Mouse (Mus musculus) embryonic facial prominence, embryonic 10.5 days (tissue): ENCODE data around the gene Nsl1. TPM values are rescaled to one million over a fixed set of nuclear protein-coding genes. Genes with fewer than 3 reads are reported as not detected.

Source experiments
- DNase-seq: peaks from one replicate; pipeline ENCODE4 v3.0.0-alpha.2; 2017; ENCODE audit warnings: low spot score
- H3K27ac ChIP-seq: fragments of 300-500 bp; sonication (generic); replicated peaks from 2 replicates; pipeline ENCODE4 v1.5.1; 2016; ENCODE audit warnings: mild to moderate bottlenecking
- H3K27me3 ChIP-seq: fragments of 300-500 bp; sonication (generic); replicated peaks from 2 replicates; pipeline ENCODE4 v1.6.1; 2016; ENCODE audit warnings: low read depth, mild to moderate bottlenecking; ENCODE audit not compliant: poor library complexity, severe bottlenecking
- H3K36me3 ChIP-seq: fragments of 300-500 bp; sonication (generic); replicated peaks from 2 replicates; pipeline ENCODE4 v1.6.1; 2016; ENCODE audit warnings: mild to moderate bottlenecking, moderate library complexity
- H3K4me1 ChIP-seq: fragments of 300-500 bp; sonication (generic); 2 replicates; pipeline ENCODE4 v1.6.1; 2016
- H3K4me3 ChIP-seq: fragments of 300-500 bp; sonication (generic); 2 replicates; pipeline ENCODE4 v1.5.1; 2016; ENCODE audit warnings: mild to moderate bottlenecking, moderate library complexity
- H3K9me3 ChIP-seq: fragments of 300-500 bp; sonication (generic); 2 replicates; pipeline ENCODE4 v1.6.1; 2016; ENCODE audit warnings: mild to moderate bottlenecking
- WGBS: fragments of 180-500 bp; shearing (Covaris S2); methylation state at CpG from one replicate; pipeline ENCODE4 v1.1.7; 2016; 5-methylcytosine and 5-hydroxymethylcytosine counted together
- polyA plus RNA-seq: library from polyadenylated mRNA; unstranded; fragments of >200 nt; fragmentation: Nextera tagmentation; extraction: Ambion mirVana; gene quantifications from 2 replicates; pipeline ENCODE4 v1.2.1, GENCODE M21; 2016

Gene Nsl1
- polyA plus RNA-seq, 1 experiment from 2014 or later: 35.4 TPM

DNA sequence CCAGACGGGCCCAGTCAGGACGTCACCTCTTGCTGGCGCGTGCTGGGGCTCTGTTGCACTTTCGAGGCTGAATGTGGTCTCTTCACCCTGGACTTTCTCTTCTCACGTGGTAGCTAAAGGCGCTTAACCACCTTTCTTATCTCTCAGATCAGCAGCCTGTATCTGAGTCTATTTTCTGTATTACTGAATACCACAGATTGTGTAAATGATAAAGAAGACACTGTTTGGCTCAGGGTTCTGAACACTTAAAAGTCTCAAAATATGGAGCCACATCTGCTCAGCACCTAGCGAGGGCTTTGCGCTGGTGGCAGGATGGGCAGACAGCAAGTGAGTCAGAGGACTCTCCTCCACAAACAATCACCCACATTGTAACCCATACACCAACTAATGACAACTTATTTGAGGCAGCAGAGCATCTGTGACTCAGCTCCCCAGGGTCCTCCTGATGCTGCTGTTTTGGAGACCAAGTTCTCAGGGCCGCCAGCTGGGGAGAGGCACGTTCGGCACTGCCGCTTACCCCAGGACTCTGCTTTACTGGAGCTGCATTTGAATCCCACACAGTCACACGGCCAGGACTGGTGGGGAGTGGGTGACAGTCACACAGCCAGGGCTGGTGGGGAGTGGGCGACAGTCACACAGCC is 40.0 kb downstream of the Nsl1 start:
- 80% methylated on average over 15 of the region's 15 CpGs for WGBS
- no peak for DNase-seq
- Histone ChIP-seq H3K9me3 (no peaks in the 10 kb centered on the region; the same call in 1 of the 2 replicates), H3K27ac (no peak overlapping the region), H3K4me1 (peaks cover 19% of the 10 kb centered on the region), H3K36me3 (no peaks in the 10 kb centered on the region), H3K27me3 (peaks cover 29% of the 10 kb centered on the region), H3K4me3 (no peak overlapping the region)

DNA sequence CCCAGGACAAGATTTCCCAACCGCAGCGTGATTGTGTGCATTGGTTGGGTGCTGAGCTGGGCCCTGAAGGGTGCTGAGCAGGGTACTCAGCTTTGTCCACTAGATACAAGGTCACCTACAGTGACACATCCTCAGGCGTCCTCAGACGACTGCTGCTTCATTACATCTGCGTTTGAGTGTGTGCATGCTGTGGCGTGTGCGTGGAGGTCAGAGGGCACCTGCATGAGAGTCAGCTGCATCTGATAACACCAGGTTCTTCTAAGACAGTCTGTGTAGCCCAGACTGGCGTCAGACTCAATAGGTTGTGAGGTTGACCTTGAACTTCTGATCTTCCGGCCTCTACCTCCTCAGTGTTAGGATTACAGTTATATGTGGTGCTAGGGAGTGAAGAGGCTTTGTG is 42.4 kb downstream of the Nsl1 start:
- WGBS: 79% methylated on average over 9 of the region's 9 CpGs
- no peak for DNase-seq
- no peak overlapping the region for H3K27ac ChIP-seq
- H3K36me3 ChIP-seq: no peaks in the 10 kb centered on the region; the same call in 1 of the 2 replicates
- H3K4me1 ChIP-seq: peaks cover 3% of the 10 kb centered on the region
- peaks cover 11% of the 10 kb centered on the region for H3K27me3 ChIP-seq
- no peak overlapping the region for H3K4me3 ChIP-seq
- no peaks in the 10 kb centered on the region; the same call in 1 of the 2 replicates for H3K9me3 ChIP-seq

DNA sequence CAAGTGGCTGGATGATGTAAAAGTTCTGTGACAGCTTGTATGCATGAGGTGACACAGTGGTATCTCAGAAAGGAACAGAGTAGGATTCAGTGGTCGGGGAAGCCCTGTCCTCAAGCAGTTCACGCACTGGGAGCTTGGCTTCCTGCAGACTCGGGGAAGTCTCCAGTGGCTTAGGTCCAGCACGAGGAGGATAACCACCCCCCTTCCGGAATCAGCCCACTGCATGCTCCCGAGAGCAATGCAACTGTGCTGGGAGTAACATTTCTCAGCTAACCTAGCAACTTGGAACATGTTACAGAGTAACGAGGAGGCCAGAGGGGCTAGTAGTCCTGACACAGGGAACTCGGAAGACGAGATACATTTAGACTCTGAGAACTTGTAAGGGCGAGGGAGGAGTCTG is 44.5 kb downstream of the Nsl1 start:
- Histone ChIP-seq H3K9me3 (no peaks in the 10 kb centered on the region), H3K27ac (no peak overlapping the region), H3K4me3 (no peak overlapping the region), H3K4me1 (peaks cover 22% of the 10 kb centered on the region), H3K36me3 (no peaks in the 10 kb centered on the region; the same call in 1 of the 2 replicates), H3K27me3 (peaks cover 4% of the 10 kb centered on the region; the same call in 1 of the 2 replicates)
- WGBS: 77% methylated on average over 10 of the region's 10 CpGs
- no peak for DNase-seq

DNA sequence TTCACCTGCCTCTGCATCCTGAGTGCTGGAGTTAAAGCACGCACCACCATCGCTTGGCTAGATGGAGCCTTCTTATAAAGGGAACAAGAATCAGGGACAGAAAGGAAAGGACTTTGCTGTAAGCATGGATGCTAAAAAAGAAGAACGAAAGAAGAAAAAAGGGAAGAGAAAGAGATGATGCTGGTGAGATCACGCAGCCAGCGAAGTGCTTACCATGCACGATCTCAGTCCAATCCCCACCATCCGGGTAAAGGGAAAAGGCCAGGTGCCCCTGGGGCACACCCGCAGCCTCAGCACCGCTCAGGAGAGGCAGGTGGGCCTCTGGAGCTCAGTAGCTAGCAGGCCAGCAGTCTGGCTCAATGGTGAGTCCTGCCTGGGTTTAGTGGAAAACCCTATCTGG is 47.1 kb downstream of the Nsl1 start:
- H3K4me1 ChIP-seq: peaks cover 22% of the 10 kb centered on the region
- H3K4me3 ChIP-seq: no peak overlapping the region
- 91% methylated on average over 9 of the region's 9 CpGs for WGBS
- H3K27ac ChIP-seq: no peak overlapping the region
- no peaks in the 10 kb centered on the region; the same call in 1 of the 2 replicates for H3K36me3 ChIP-seq
- peaks cover 4% of the 10 kb centered on the region; the same call in 1 of the 2 replicates for H3K27me3 ChIP-seq
- H3K9me3 ChIP-seq: no peaks in the 10 kb centered on the region
- DNase-seq: no peak

DNA sequence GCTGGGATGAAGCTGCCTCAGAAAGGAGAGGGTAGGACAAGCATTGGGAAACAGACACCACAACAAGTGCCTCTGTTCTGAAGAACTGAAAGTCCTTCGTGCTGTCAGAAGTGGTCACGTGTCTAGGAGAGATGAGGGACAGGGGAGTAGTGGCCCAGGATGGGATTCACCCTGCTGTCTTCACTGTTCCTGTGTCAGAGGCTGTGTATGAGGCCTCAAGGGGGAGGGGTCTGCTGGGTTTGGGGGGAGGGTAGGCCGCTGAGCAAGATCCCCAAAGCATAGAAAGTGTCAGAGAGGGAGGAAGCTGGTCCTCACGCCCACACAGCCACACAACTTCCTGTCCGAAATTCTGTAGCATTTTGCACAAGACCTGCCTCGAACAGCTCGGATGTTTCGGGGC is 48.3 kb downstream of the Nsl1 start:
- no peaks in the 10 kb centered on the region; the same call in 1 of the 2 replicates for H3K36me3 ChIP-seq
- H3K4me3 ChIP-seq: no peak overlapping the region
- peaks cover 4% of the 10 kb centered on the region; the same call in 1 of the 2 replicates for H3K27me3 ChIP-seq
- WGBS: 64% methylated on average over 8 of the region's 8 CpGs
- no peak for DNase-seq
- peaks cover 22% of the 10 kb centered on the region for H3K4me1 ChIP-seq
- H3K27ac ChIP-seq: no peak overlapping the region
- H3K9me3 ChIP-seq: no peaks in the 10 kb centered on the region

DNA sequence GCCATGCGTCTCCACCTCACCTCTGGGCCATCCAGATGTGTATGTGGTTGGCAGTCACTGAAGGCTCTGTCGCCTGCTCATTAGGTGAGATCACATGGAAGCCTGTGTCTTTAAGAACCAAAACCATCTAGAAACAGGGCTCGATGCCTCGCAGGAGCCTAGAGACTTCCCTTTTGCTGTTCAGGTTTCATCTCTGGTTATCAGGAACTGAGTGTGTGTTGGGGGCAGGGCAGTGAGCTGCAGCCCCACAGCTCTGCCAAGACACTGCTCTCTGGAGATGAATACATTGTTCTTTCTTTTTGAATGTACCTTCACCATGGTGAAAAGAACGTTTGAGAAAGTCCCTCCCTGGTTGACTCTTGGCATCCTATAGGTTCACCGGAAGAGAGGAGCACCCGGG is 52.1 kb downstream of the Nsl1 start:
- DNase-seq: no peak
- Histone ChIP-seq H3K36me3 (no peaks in the 10 kb centered on the region), H3K9me3 (no peaks in the 10 kb centered on the region), H3K27me3 (no peaks in the 10 kb centered on the region), H3K27ac (no peak overlapping the region), H3K4me1 (peaks cover 22% of the 10 kb centered on the region), H3K4me3 (no peak overlapping the region)
- WGBS: 72% methylated on average over 7 of the region's 7 CpGs

DNA sequence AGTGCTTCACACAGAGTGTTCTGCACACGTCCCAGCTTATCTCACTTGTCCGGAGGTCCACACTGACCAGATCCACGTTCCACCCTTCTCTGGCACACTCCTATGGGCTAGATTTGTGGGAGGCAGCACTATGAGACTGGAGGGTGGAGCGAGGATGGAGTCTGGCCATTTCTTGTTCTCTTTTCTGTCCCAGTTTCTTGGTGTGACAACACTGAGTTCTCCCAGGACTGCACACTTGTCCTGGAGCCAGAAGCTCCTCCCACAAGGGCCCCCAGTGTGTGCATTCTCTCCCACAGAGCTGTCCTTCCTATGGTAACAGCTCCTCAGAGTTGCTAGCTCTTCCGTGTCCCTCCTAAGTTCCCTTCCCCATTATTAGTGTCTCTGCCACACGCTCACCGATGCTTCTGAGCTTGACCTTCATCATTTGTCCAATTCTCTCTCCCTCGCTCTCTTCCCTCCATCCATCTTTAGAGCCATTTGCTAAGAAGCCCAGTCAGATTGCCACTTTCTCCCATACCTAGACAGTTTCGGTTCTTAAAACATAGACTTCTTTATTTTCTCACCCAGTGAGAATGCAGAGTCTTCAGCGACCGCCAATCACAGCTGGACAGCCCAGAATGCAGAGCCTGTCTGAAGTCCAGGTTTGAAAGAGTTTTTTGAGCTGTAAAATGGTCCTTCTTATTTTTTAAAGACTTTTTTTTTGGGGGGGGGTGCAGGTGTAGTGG is 52.9 kb downstream of the Nsl1 start:
- no peak overlapping the region for H3K4me3 ChIP-seq
- no peak overlapping the region for H3K27ac ChIP-seq
- no peaks in the 10 kb centered on the region for H3K36me3 ChIP-seq
- H3K9me3 ChIP-seq: no peaks in the 10 kb centered on the region
- no peaks in the 10 kb centered on the region for H3K27me3 ChIP-seq
- WGBS: 81% methylated on average over 11 of the region's 11 CpGs
- H3K4me1 ChIP-seq: peaks cover 14% of the 10 kb centered on the region
- no peak for DNase-seq

DNA sequence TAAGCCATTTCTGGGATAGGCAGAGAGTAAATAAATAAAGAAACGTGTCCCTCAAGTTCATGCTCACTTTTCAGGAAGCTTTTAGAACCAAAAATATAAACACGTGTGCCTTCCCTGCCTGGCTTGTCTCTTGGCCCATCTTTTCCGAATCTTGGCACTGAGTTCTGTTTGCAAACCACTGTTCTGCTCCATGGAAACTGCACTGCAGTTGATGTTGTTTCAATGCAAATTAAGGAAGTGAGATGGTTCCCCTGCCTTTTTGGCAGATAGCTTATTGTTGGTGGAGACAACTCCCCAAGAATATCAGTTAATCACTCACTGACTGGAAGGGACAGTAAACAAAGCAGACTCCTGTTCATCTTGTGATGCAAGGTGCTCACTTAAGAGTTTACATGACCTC is 59.9 kb downstream of the Nsl1 start:
- Histone ChIP-seq H3K9me3 (no peaks in the 10 kb centered on the region), H3K27me3 (peaks cover 20% of the 10 kb centered on the region), H3K36me3 (no peaks in the 10 kb centered on the region), H3K4me3 (no peak overlapping the region), H3K27ac (no peak overlapping the region), H3K4me1 (peaks cover 6% of the 10 kb centered on the region)
- DNase-seq: no peak
- WGBS: 79% methylated on average over 3 of the region's 3 CpGs

DNA sequence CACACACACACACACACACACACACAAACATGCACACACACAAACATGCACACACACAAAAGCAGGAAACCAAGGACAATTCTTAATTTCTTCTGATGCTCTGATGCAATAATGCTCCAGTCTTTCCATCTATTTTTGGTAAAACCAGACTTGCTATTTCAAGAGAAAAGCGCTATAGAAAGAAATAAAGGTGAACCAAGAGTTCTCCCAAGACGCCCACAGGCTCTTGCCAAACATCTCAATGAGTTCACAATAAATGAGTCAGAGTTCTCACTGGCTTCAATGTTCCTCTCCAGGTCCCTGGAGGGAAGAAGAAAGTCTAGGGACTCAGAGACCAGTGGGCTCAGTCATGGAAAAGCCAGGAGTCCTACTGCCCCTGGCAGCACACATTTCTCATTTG is 60.9 kb downstream of the Nsl1 start:
- DNase-seq: no peak
- H3K4me3 ChIP-seq: no peak overlapping the region
- 85% methylated on average over 2 of the region's 2 CpGs for WGBS
- no peaks in the 10 kb centered on the region for H3K9me3 ChIP-seq
- peaks cover 20% of the 10 kb centered on the region for H3K27me3 ChIP-seq
- H3K36me3 ChIP-seq: no peaks in the 10 kb centered on the region
- H3K4me1 ChIP-seq: peaks cover 6% of the 10 kb centered on the region
- no peak overlapping the region for H3K27ac ChIP-seq

DNA sequence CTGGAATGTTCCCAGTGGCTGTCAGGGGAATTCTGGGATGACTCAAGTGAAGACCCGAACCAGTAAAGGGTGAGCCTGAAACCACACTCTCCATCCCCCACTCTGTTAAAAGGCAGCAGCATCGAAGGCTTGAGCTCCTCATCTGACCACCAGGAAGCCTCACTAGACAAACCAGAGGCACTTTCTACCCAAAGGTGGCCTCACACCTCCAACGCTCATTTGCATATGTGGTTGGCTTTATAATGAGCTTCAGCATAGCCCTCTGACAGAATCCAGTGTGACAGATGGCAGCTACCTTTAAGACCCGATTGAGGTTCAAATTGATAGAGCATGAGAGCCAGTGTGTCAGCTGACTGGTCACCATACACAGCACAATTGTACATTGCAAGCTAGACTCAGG is 61.5 kb downstream of the Nsl1 start:
- Histone ChIP-seq H3K9me3 (peaks cover 2% of the 10 kb centered on the region; the same call in 1 of the 2 replicates), H3K36me3 (no peaks in the 10 kb centered on the region), H3K27ac (no peak overlapping the region), H3K4me3 (no peak overlapping the region), H3K27me3 (peaks cover 20% of the 10 kb centered on the region), H3K4me1 (peaks cover 6% of the 10 kb centered on the region)
- no peak for DNase-seq
- 74% methylated on average over 4 of the region's 4 CpGs for WGBS

DNA sequence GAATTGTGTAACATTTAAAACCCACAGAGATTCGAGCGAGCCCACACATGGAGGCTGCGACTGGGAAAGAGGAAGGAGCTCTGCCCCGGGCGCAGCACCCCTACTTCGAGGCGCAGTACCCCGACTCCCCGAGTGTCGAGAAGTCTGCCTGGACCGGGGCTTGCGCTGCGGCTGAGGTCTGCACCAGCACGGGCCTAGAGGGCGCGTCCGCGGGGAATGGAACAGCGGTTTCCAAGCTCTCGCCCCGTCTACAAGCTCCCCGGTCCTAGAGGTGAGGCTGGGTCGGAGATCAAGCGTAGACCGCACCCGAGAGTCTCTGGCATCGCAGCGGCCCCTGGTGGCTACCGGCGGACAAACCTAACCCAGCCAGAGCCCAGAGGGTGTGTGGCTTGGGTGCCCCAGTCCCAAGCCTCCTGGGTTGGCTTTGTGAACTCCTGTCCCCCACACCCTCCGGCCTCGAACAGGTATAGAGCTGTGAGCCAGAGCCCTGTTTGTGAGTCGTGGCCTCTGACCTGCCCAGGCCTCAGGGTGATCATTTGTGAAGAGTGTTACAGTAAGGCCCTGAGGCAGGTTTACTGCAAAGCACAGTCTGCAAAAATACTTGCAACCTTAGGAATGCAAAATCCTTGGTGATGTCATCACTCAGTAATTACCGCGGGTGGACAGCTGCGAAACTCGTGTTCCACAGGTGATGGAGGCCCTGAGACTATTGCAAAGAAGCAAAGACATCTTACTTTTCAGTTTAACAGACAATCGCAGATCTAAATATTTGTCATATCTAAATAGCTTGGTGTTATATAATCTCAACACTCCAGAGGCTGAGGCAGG is 63.2 kb downstream of the Nsl1 start:
- Histone ChIP-seq H3K36me3 (no peaks in the 10 kb centered on the region), H3K4me3 (peak overlapping the region; percentile 53), H3K4me1 (peaks cover 6% of the 10 kb centered on the region), H3K27ac (peak overlapping the region; percentile 52; the same call in 1 of the 2 replicates), H3K9me3 (peaks cover 12% of the 10 kb centered on the region; the same call in 1 of the 2 replicates), H3K27me3 (peaks cover 20% of the 10 kb centered on the region)
- peak; percentile 82 for DNase-seq
- 15% methylated on average over 38 of the region's 38 CpGs for WGBS

DNA sequence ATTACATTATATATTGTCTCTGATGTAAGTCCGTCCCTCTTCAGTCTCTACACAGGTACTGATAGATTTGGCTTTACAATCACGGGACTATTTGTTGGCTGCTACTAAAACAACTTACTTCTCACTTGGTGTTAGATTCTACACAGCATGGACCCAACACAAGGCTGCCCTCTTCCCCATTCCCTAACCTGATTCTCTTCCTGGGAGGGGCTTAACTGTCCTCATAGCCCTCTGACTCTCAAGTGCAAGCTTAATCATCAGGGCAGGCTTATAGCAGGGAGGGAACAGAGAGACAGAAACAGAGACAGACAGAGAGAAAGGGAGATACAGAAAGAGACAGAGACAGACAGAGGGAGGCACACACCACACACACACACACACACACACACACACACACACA is 68.9 kb downstream of the Nsl1 start:
- Histone ChIP-seq H3K4me1 (peaks cover 12% of the 10 kb centered on the region), H3K36me3 (no peaks in the 10 kb centered on the region), H3K4me3 (no peak overlapping the region), H3K27me3 (peaks cover under 1% of the 10 kb centered on the region; the same call in 1 of the 2 replicates), H3K27ac (no peak overlapping the region), H3K9me3 (peaks cover 12% of the 10 kb centered on the region; the same call in 1 of the 2 replicates)
- no peak for DNase-seq
- 90% methylated on average over 2 of the region's 2 CpGs for WGBS
